Mouse (Mus musculus) liver, postnatal 0 days (tissue): ENCODE results near the gene C2cd2. TPM values are rescaled to one million over a fixed set of nuclear protein-coding genes. Genes with fewer than 3 reads are reported as not detected.

Experiments used
- ATAC-seq: fragments of 200-750 bp; cut with Nextera tagmentation; 2 replicates; pipeline ENCODE4 v1.8.0; 2017; ENCODE audit warnings: mild to moderate bottlenecking, moderate library complexity
- DNase-seq: peaks from one replicate; pipeline ENCODE4 v3.0.0-alpha.2; 2016
- H3K27ac ChIP-seq: fragments of 300-500 bp; sonication (generic); 2 replicates; pipeline ENCODE4 v1.5.1; 2014; ENCODE audit warnings: antibody characterized with exemption, moderate library complexity, mild to moderate bottlenecking, low read depth
- H3K27me3 ChIP-seq: fragments of 300-500 bp; sonication (generic); 2 replicates; pipeline ENCODE4 v1.6.1; 2014; ENCODE audit warnings: low read length, control low read depth, mixed read lengths; ENCODE audit not compliant: insufficient read depth
- H3K36me3 ChIP-seq: fragments of 300-500 bp; sonication (generic); replicated peaks from 2 replicates; pipeline ENCODE4 v1.6.1; 2014; ENCODE audit warnings: mild to moderate bottlenecking, control low read depth, low read length, moderate library complexity, mixed read lengths; ENCODE audit not compliant: insufficient read depth
- H3K4me1 ChIP-seq: fragments of 300-500 bp; sonication (generic); 2 replicates; pipeline ENCODE4 v1.6.1; 2014; ENCODE audit warnings: antibody characterized with exemption, mild to moderate bottlenecking, control low read depth; ENCODE audit not compliant: insufficient read depth
- H3K4me2 ChIP-seq: fragments of 300-500 bp; sonication (generic); 2 replicates; pipeline ENCODE4 v1.6.1; 2014; ENCODE audit warnings: low read depth, mild to moderate bottlenecking, low read length, moderate library complexity, mixed read lengths
- H3K4me3 ChIP-seq: fragments of 300-500 bp; sonication (generic); 2 replicates; pipeline ENCODE4 v1.5.1; 2014; ENCODE audit warnings: low read depth, low read length
- H3K9ac ChIP-seq: fragments of 300-500 bp; sonication (generic); replicated peaks from 2 replicates; pipeline ENCODE4 v1.6.1; 2014; ENCODE audit warnings: mild to moderate bottlenecking, moderate library complexity
- H3K9me3 ChIP-seq: fragments of 300-500 bp; sonication (generic); 2 replicates; pipeline ENCODE4 v1.6.1; 2016; ENCODE audit warnings: mild to moderate bottlenecking, control low read depth, low read length, mixed read lengths
- CTCF ChIP-seq: sonication (generic); IDR thresholded peaks from 2 replicates; pipeline ENCODE4 v1.5.1; 2016; ENCODE audit warnings: antibody characterized with exemption, low read depth
- EP300 ChIP-seq: IDR thresholded peaks from 2 replicates; pipeline ENCODE4 v1.6.1; 2016; ENCODE audit warnings: antibody characterized with exemption, low read depth, mild to moderate bottlenecking
- WGBS: fragments of 180-500 bp; shearing (Covaris S2); extraction: QIAGEN DNeasy Blood & Tissue Kit; methylation state at CpG from one replicate; pipeline ENCODE4 v1.1.7; 2014; ENCODE audit not compliant: insufficient replicate concordance; 5-methylcytosine and 5-hydroxymethylcytosine counted together
- polyA plus RNA-seq: library from polyadenylated mRNA; unstranded; fragments of >200 nt; fragmentation: Nextera tagmentation; extraction: Ambion mirVana; gene quantifications from 2 replicates; pipeline ENCODE4 v1.2.1, GENCODE M21; 2015

Gene C2cd2
- polyA plus RNA-seq, 1 experiment from 2014 or later: 13.8 TPM

GRCm38 (mm10) chr16:97930231-97930630, 32.2 kb downstream of the C2cd2 start:
- TF ChIP-seq CTCF: no peak
- TF ChIP-seq EP300: no peak
- Histone ChIP-seq H3K4me2 (no peak overlapping the region), H3K9me3 (no peaks in the 10 kb centered on the region), H3K4me3 (no peak overlapping the region), H3K36me3 (no peaks in the 10 kb centered on the region), H3K4me1 (no peaks in the 10 kb centered on the region), H3K27me3 (no peaks in the 10 kb centered on the region), H3K27ac (no peak overlapping the region), H3K9ac (no peak overlapping the region)
- ATAC-seq (no peak), DNase-seq (no peak)

- no peak overlapping the region for H3K27ac ChIP-seq
- DNase-seq: no peak
- WGBS: 27% methylated on average over 1 of the region's 1 CpGs
Observed at GRCm38 (mm10) chr16:97929520-97929919, 32.9 kb downstream of the C2cd2 start.

GRCm38 (mm10) chr16:97927331-97927938, 35.0 kb downstream of the C2cd2 start:
- H3K9me3 ChIP-seq: no peaks in the 10 kb centered on the region
- WGBS: 69% methylated on average over 3 of the region's 3 CpGs
- H3K4me1 ChIP-seq: peaks cover 4% of the 10 kb centered on the region
- H3K9ac ChIP-seq: no peak overlapping the region
- no peaks in the 10 kb centered on the region for H3K36me3 ChIP-seq
- no peak overlapping the region for H3K4me3 ChIP-seq
- no peak overlapping the region for H3K27ac ChIP-seq
- no peaks in the 10 kb centered on the region for H3K27me3 ChIP-seq
- ATAC-seq: no peak
- H3K4me2 ChIP-seq: no peak overlapping the region
- DNase-seq: no peak
- TF ChIP-seq EP300 (no peak), CTCF (no peak)

More at GRCm38 (mm10) chr16:97929520-97929919, 32.9 kb downstream of the C2cd2 start:
- H3K36me3 ChIP-seq: no peaks in the 10 kb centered on the region
- H3K4me2 ChIP-seq: no peak overlapping the region
- H3K9me3 ChIP-seq: no peaks in the 10 kb centered on the region
- H3K4me3 ChIP-seq: no peak overlapping the region
- H3K9ac ChIP-seq: no peak overlapping the region
- no peaks in the 10 kb centered on the region for H3K4me1 ChIP-seq
- H3K27me3 ChIP-seq: no peaks in the 10 kb centered on the region
- TF ChIP-seq CTCF (no peak), EP300 (no peak)
- ATAC-seq: peak; percentile 25; the same call in 1 of the 2 replicates

- H3K27ac ChIP-seq: no peak overlapping the region
- H3K4me1 ChIP-seq: peaks cover 8% of the 10 kb centered on the region
- 75% methylated on average over 9 of the region's 9 CpGs for WGBS
- no peaks in the 10 kb centered on the region for H3K36me3 ChIP-seq
- ATAC-seq: no peak
- H3K27me3 ChIP-seq: no peaks in the 10 kb centered on the region
- no peak overlapping the region for H3K4me2 ChIP-seq
- H3K9ac ChIP-seq: no peak overlapping the region
- no peak overlapping the region for H3K4me3 ChIP-seq
- TF ChIP-seq CTCF (no peak), EP300 (no peak)
- H3K9me3 ChIP-seq: no peaks in the 10 kb centered on the region
- DNase-seq: no peak
Observed at GRCm38 (mm10) chr16:97926381-97926780, 36.0 kb downstream of the C2cd2 start.

- ATAC-seq (no peak), DNase-seq (no peak)
- H3K27me3 ChIP-seq: no peaks in the 10 kb centered on the region
- TF ChIP-seq CTCF (no peak), EP300 (no peak)
- H3K36me3 ChIP-seq: no peaks in the 10 kb centered on the region
- H3K4me1 ChIP-seq: peaks cover 14% of the 10 kb centered on the region
- no peak overlapping the region for H3K27ac ChIP-seq
- WGBS: 50% methylated on average over 2 of the region's 2 CpGs
- no peak overlapping the region for H3K9ac ChIP-seq
- no peak overlapping the region for H3K4me3 ChIP-seq
- H3K9me3 ChIP-seq: no peaks in the 10 kb centered on the region
- H3K4me2 ChIP-seq: no peak overlapping the region
Observed at GRCm38 (mm10) chr16:97925760-97926159, 36.6 kb downstream of the C2cd2 start.

- Histone ChIP-seq H3K9ac (no peak overlapping the region), H3K27ac (no peak overlapping the region), H3K36me3 (no peaks in the 10 kb centered on the region), H3K4me1 (peaks cover 30% of the 10 kb centered on the region), H3K4me2 (no peak overlapping the region), H3K27me3 (no peaks in the 10 kb centered on the region), H3K4me3 (no peak overlapping the region), H3K9me3 (no peaks in the 10 kb centered on the region)
- no peak for ATAC-seq
- no peak for DNase-seq
- TF ChIP-seq CTCF (no peak), EP300 (no peak)
- WGBS: 76% methylated on average over 1 of the region's 1 CpGs
Observed at GRCm38 (mm10) chr16:97923700-97924099, 38.7 kb downstream of the C2cd2 start.

GRCm38 (mm10) chr16:97922779-97923126, 39.6 kb downstream of the C2cd2 start:
- Histone ChIP-seq H3K9me3 (no peaks in the 10 kb centered on the region), H3K4me1 (peaks cover 30% of the 10 kb centered on the region), H3K27ac (peak overlapping the region; percentile 94), H3K4me2 (peak overlapping the region; percentile 97), H3K27me3 (no peaks in the 10 kb centered on the region), H3K4me3 (peak overlapping the region; percentile 77), H3K36me3 (no peaks in the 10 kb centered on the region), H3K9ac (peak overlapping the region; percentile 93)
- DNase-seq (no peak), ATAC-seq (peak; percentile 21)
- WGBS: 2% methylated on average over 9 of the region's 9 CpGs
- TF ChIP-seq CTCF (no peak), EP300 (no peak)
